Comparison of ENCODE assay signal across 21 mouse cellular contexts in genomic region chr17:57038978-57039377, GRCm38 (mm10). TPM values are rescaled to one million over a fixed set of nuclear protein-coding genes. Genes with fewer than 3 reads are reported as not detected.
DNase-seq lines count a peak whose midpoint lies in the region; ATAC-seq and TF ChIP-seq lines count a peak whose summit lies in the region.
"Had no signal": no experiment of that assay in that cellular context is flagged by ENCODE, and none has a peak within 500 bp of the region (broad histone marks: within the 10 kb centered on the region; RNA-seq: fewer than 3 reads in every experiment).

No protein-coding gene starts in this region.

- no peak overlapping the region for H3K4me3 ChIP-seq in forebrain, postnatal 0 days (ENCODE audit: low read depth, low read length)
- no peak overlapping the region for H3K4me3 ChIP-seq in forebrain, embryonic 14.5 days (ENCODE audit: low read depth, low read length)
- H3K4me3 ChIP-seq in liver, embryonic 12.5 days: no peak overlapping the region
- H3K4me3 ChIP-seq in ES-Bruce4 (ENCODE audit: low read depth, low read length): peak overlapping the region; percentile 32; the same call in 1 of the 2 replicates
- H3K4me3 ChIP-seq: erythroblast, embryonic 14.5 days; neural tube, embryonic 12.5 days had no signal

- no peak for TF ChIP-seq POLR2A in ES-Bruce4 (IDR thresholded peaks at IDR 0.05; ENCODE audit: insufficient read depth, low read length)

- no peak overlapping the region for H3K9ac ChIP-seq in forebrain, postnatal 0 days
- H3K9ac ChIP-seq in forebrain, embryonic 14.5 days (ENCODE audit: low read length): no peak overlapping the region
- no peak overlapping the region for H3K9ac ChIP-seq in liver, embryonic 12.5 days
- H3K9ac ChIP-seq in ES-Bruce4 (ENCODE audit: low read depth, poor library complexity, severe bottlenecking): peak overlapping the region; percentile 17; the same call in 1 of the 2 replicates
- H3K9ac ChIP-seq: neural tube, embryonic 12.5 days had no signal

- no peak for ATAC-seq in forebrain, postnatal 0 days
- ATAC-seq in forebrain, embryonic 14.5 days: no peak
- ATAC-seq in liver, embryonic 12.5 days: no peak

- no peaks in the 10 kb centered on the region for H3K4me1 ChIP-seq in forebrain, postnatal 0 days (ENCODE audit: insufficient read depth)
- H3K4me1 ChIP-seq in forebrain, embryonic 14.5 days (ENCODE audit: control insufficient read depth, insufficient read depth, low read length): no peaks in the 10 kb centered on the region
- no peaks in the 10 kb centered on the region; the same call in 1 of the 2 replicates for H3K4me1 ChIP-seq in liver, embryonic 12.5 days
- no peaks in the 10 kb centered on the region for H3K4me1 ChIP-seq in ES-Bruce4 (ENCODE audit: control insufficient read depth, insufficient read depth, low read length)
- H3K4me1 ChIP-seq: neural tube, embryonic 12.5 days had no signal

- H3K4me2 ChIP-seq in forebrain, postnatal 0 days (ENCODE audit: low read depth): no peak overlapping the region
- no peak overlapping the region for H3K4me2 ChIP-seq in forebrain, embryonic 14.5 days (ENCODE audit: low read length)
- H3K4me2 ChIP-seq in liver, embryonic 12.5 days: no peak overlapping the region
- H3K4me2 ChIP-seq: neural tube, embryonic 12.5 days had no signal

- H3K36me3 ChIP-seq in forebrain, postnatal 0 days (ENCODE audit: insufficient read depth): no peaks in the 10 kb centered on the region
- no peaks in the 10 kb centered on the region for H3K36me3 ChIP-seq in forebrain, embryonic 14.5 days (ENCODE audit: control insufficient read depth, insufficient read depth, low read length)
- no peaks in the 10 kb centered on the region for H3K36me3 ChIP-seq in liver, embryonic 12.5 days
- no peaks in the 10 kb centered on the region for H3K36me3 ChIP-seq in ES-Bruce4 (ENCODE audit: control insufficient read depth, insufficient read depth, low read length, poor library complexity, severe bottlenecking)
- H3K36me3 ChIP-seq: neural tube, embryonic 12.5 days had no signal

- TF ChIP-seq EP300 in ES-Bruce4 (IDR thresholded peaks at IDR 0.05; ENCODE audit: insufficient read depth, low read depth, low read length): no peak

- H3K27me3 ChIP-seq in forebrain, postnatal 0 days (ENCODE audit: insufficient read depth, low read length): no peaks in the 10 kb centered on the region
- no peaks in the 10 kb centered on the region for H3K27me3 ChIP-seq in forebrain, embryonic 14.5 days (replicated peaks; ENCODE audit: control insufficient read depth, insufficient read depth, low read length)
- peaks cover 40% of the 10 kb centered on the region for H3K27me3 ChIP-seq in liver, embryonic 12.5 days (replicated peaks)
- H3K27me3 ChIP-seq in ES-Bruce4 (ENCODE audit: control insufficient read depth, insufficient read depth, low read length, poor library complexity, severe bottlenecking): no peaks in the 10 kb centered on the region

- WGBS in forebrain, postnatal 0 days: 47% methylated on average over 8 of the region's 8 CpGs
- WGBS in forebrain, embryonic 14.5 days: 43% methylated on average over 8 of the region's 8 CpGs
- WGBS in liver, embryonic 12.5 days (ENCODE audit: insufficient replicate concordance): 32% methylated on average over 8 of the region's 8 CpGs

- TF ChIP-seq CTCF in forebrain, postnatal 0 days (IDR thresholded peaks at IDR 0.05; ENCODE audit: low read depth): peak; percentile 32
- TF ChIP-seq CTCF in ES-Bruce4 (IDR thresholded peaks at IDR 0.05; ENCODE audit: low read depth, low read length): peak; percentile 77

- no peak for DNase-seq in forebrain, postnatal 0 days
- DNase-seq in forebrain, embryonic 14.5 days (ENCODE audit: low spot score): no peak
- peak; percentile 32 for DNase-seq in liver
- DNase-seq in induced T-regulatory cell, adult 2 months (ENCODE audit: low read depth): peak; percentile 39
- no peak for DNase-seq in frontal cortex, postnatal 14 days (ENCODE audit: low spot score in 2 of 2)
- no peak for DNase-seq in adrenal gland, adult 2 months
- DNase-seq: adrenal gland, postnatal 36 days; cerebellum, adult 11-12 months; kidney, adult 11 months; lung, postnatal 10 days; midbrain, embryonic 14.5 days; spleen, adult 18-20 months; thymus, adult 2 months had no signal

- no peak overlapping the region for H3K27ac ChIP-seq in forebrain, postnatal 0 days (ENCODE audit: low read depth, low read length)
- no peak overlapping the region for H3K27ac ChIP-seq in forebrain, embryonic 14.5 days (ENCODE audit: low read depth, low read length)
- H3K27ac ChIP-seq in liver, embryonic 12.5 days: no peak overlapping the region
- H3K27ac ChIP-seq in ES-Bruce4 (ENCODE audit: insufficient read depth, low read length): no peak overlapping the region
- H3K27ac ChIP-seq: neural tube, embryonic 12.5 days had no signal

- H3K9me3 ChIP-seq in forebrain, postnatal 0 days (ENCODE audit: low read length): no peaks in the 10 kb centered on the region
- H3K9me3 ChIP-seq in forebrain, embryonic 14.5 days (replicated peaks; ENCODE audit: control insufficient read depth, low read length): no peaks in the 10 kb centered on the region
- no peaks in the 10 kb centered on the region for H3K9me3 ChIP-seq in liver, embryonic 12.5 days (replicated peaks)
- H3K9me3 ChIP-seq in ES-Bruce4 (replicated peaks; ENCODE audit: control insufficient read depth, insufficient read depth, low read length, poor library complexity, severe bottlenecking): no peaks in the 10 kb centered on the region
- H3K9me3 ChIP-seq: neural tube, embryonic 12.5 days had no signal

RNA-seq across cellular contexts. Expression of gene Slc25a41, which starts 2.5 kb away (rescaled TPM):
- not detected in 2 replicates for total RNA-seq in forebrain, postnatal 0 days (2014; rRNA removed)
- polyA plus RNA-seq in forebrain, postnatal 0 days (2015; fragmentation: Nextera tagmentation; extraction: Ambion mirVana): not detected in 2 replicates
- not detected in 2 replicates for polyA plus RNA-seq in forebrain, embryonic 14.5 days (2014; fragmentation: Nextera tagmentation; extraction: Ambion mirVana)
- polyA plus RNA-seq in liver, embryonic 12.5 days (2016; fragmentation: Nextera tagmentation; extraction: Ambion mirVana): not detected in 2 replicates
- not detected in 2 replicates for polyA plus RNA-seq in ES-Bruce4 (2011; ENCODE audit: insufficient read depth, insufficient read length, low read depth, missing spikeins)
- total RNA-seq in adrenal gland, adult 2 months (2021): not detected
- polyA plus RNA-seq in adrenal gland, adult 2 months (2012; rRNA removed): 0.18 TPM in 1 of 2 replicates, not detected in the other
- total RNA-seq: adrenal gland, postnatal 36 days; hematopoietic stem cell, adult 5-6 weeks; layer of hippocampus, postnatal 10 days had no signal
- polyA plus RNA-seq: erythroblast, embryonic 14.5 days; heart, embryonic 11.5 days; limb, embryonic 11.5 days; midbrain, embryonic 14.5 days had no signal

RNA-seq across cellular contexts. Expression of gene Khsrp, which starts 7.7 kb away (rescaled TPM):
- 49.5 and 65.5 TPM in 2 replicates for total RNA-seq in forebrain, postnatal 0 days (2014; rRNA removed)
- 22.6 and 27.0 TPM in 2 replicates for polyA plus RNA-seq in forebrain, postnatal 0 days (2015; fragmentation: Nextera tagmentation; extraction: Ambion mirVana)
- polyA plus RNA-seq in forebrain, embryonic 14.5 days (2014; fragmentation: Nextera tagmentation; extraction: Ambion mirVana): 24.6 and 26.0 TPM in 2 replicates
- polyA plus RNA-seq in liver, embryonic 12.5 days (2016; fragmentation: Nextera tagmentation; extraction: Ambion mirVana): 54.9 and 57.1 TPM in 2 replicates
- 166 and 176 TPM in 2 replicates for polyA plus RNA-seq in ES-Bruce4 (2011; ENCODE audit: insufficient read depth, insufficient read length, low read depth, missing spikeins)
- 10 to 100 TPM; 76.9 to 88.8 TPM for total RNA-seq in adrenal gland, adult 2 months (2021)
- 145 and 160 TPM in 2 replicates for polyA plus RNA-seq in adrenal gland, adult 2 months (2012; rRNA removed)

RNA-seq across cellular contexts. Expression of gene Crb3, which starts 19.9 kb away (rescaled TPM):
- total RNA-seq in forebrain, postnatal 0 days (2014; rRNA removed): 2.0 and 4.0 TPM in 2 replicates
- polyA plus RNA-seq in forebrain, postnatal 0 days (2015; fragmentation: Nextera tagmentation; extraction: Ambion mirVana): 2.4 and 3.5 TPM in 2 replicates
- 1.9 and 2.0 TPM in 2 replicates for polyA plus RNA-seq in forebrain, embryonic 14.5 days (2014; fragmentation: Nextera tagmentation; extraction: Ambion mirVana)
- polyA plus RNA-seq in liver, embryonic 12.5 days (2016; fragmentation: Nextera tagmentation; extraction: Ambion mirVana): 2.5 and 3.0 TPM in 2 replicates
- 53.5 and 57.7 TPM in 2 replicates for polyA plus RNA-seq in ES-Bruce4 (2011; ENCODE audit: insufficient read depth, insufficient read length, low read depth, missing spikeins)
- 1 to 10 TPM in 1 of 2 experiments, under 1 TPM in 1; 0.63 to 1.8 TPM for total RNA-seq in adrenal gland, adult 2 months (2021)
- 1.1 and 1.5 TPM in 2 replicates for polyA plus RNA-seq in adrenal gland, adult 2 months (2012; rRNA removed)
- total RNA-seq: hematopoietic stem cell, adult 5-6 weeks had no signal

RNA-seq across cellular contexts. Expression of gene Slc25a23, which starts 20.7 kb away (rescaled TPM):
- total RNA-seq in forebrain, postnatal 0 days (2014; rRNA removed): 75.7 and 101 TPM in 2 replicates
- 38.8 and 43.2 TPM in 2 replicates for polyA plus RNA-seq in forebrain, postnatal 0 days (2015; fragmentation: Nextera tagmentation; extraction: Ambion mirVana)
- 25.7 and 27.2 TPM in 2 replicates for polyA plus RNA-seq in forebrain, embryonic 14.5 days (2014; fragmentation: Nextera tagmentation; extraction: Ambion mirVana)
- 3.2 and 3.5 TPM in 2 replicates for polyA plus RNA-seq in liver, embryonic 12.5 days (2016; fragmentation: Nextera tagmentation; extraction: Ambion mirVana)
- polyA plus RNA-seq in ES-Bruce4 (2011; ENCODE audit: insufficient read depth, insufficient read length, low read depth, missing spikeins): 24.2 and 24.5 TPM in 2 replicates
- total RNA-seq in adrenal gland, adult 2 months (2021): 10 to 100 TPM; 75.8 to 87.5 TPM
- 72.0 and 94.5 TPM in 2 replicates for polyA plus RNA-seq in adrenal gland, adult 2 months (2012; rRNA removed)

RNA-seq across cellular contexts. Expression of gene Gm17949, which starts 27.7 kb away (rescaled TPM):
- total RNA-seq in forebrain, postnatal 0 days (2014; rRNA removed): not detected in 2 replicates
- polyA plus RNA-seq in forebrain, postnatal 0 days (2015; fragmentation: Nextera tagmentation; extraction: Ambion mirVana): 0.28 and 0.34 TPM in 2 replicates
- polyA plus RNA-seq in forebrain, embryonic 14.5 days (2014; fragmentation: Nextera tagmentation; extraction: Ambion mirVana): 0.14 and 0.37 TPM in 2 replicates
- 0.11 and 0.33 TPM in 2 replicates for polyA plus RNA-seq in liver, embryonic 12.5 days (2016; fragmentation: Nextera tagmentation; extraction: Ambion mirVana)
- polyA plus RNA-seq in ES-Bruce4 (2011; ENCODE audit: insufficient read depth, insufficient read length, low read depth, missing spikeins): 0.56 TPM in 1 of 2 replicates, not detected in the other
- total RNA-seq in adrenal gland, adult 2 months (2021): not detected
- not detected in 2 replicates for polyA plus RNA-seq in adrenal gland, adult 2 months (2012; rRNA removed)
- total RNA-seq: adrenal gland, postnatal 36 days; hematopoietic stem cell, adult 5-6 weeks had no signal
- polyA plus RNA-seq: erythroblast, embryonic 14.5 days had no signal

Comparison
In these comparisons a context has a peak if more than half of its experiments do, and no peak if none do; other contexts are left out.
1. DNase-seq: peak in liver (single experiment) and induced T-regulatory cell, adult 2 months (single experiment); none in forebrain, postnatal 0 days (single experiment), forebrain, embryonic 14.5 days (single experiment), frontal cortex, postnatal 14 days (0 of 2) and adrenal gland, adult 2 months (single experiment).
2. RNA of gene Crb3, which starts 19.9 kb away (polyA plus RNA-seq): 53.5 to 57.7 TPM in ES-Bruce4; 2.4 to 3.5 TPM in forebrain, postnatal 0 days, 2.5 to 3.0 TPM in liver, embryonic 12.5 days, 1.9 to 2.0 TPM in forebrain, embryonic 14.5 days and 1.1 to 1.5 TPM in adrenal gland, adult 2 months; every median in the first group is over 10 times any median in the second.